Mouse (Mus musculus) c-Kit-positive CD71-negative TER-119-negative erythroid progenitor cells, embryonic 14.5 days (primary cell): ENCODE data around the gene Denr.

Source experiments
- DNase-seq: peaks from one replicate; pipeline ENCODE4 v3.0.0-alpha.2; 2013; ENCODE audit warnings: low read depth

Gene Denr

DNA sequence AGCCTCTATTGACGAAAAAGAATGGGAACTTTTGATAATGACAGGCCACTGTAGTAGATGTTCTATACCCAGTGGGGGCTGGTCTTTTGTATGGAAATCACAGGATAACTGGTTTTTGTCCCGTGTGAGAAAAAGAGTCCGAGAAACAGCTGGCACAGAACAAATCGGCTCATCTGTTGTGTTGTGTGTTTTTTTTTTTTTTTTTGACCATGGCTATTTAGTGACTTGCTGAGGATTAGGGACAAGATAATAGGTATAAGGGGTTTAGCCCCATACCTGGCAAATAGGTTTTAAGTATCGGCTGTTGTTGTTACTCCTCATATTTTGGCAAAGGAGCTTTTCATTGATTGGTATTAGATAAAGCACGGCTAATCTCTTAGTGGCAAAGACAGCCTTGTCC, 65.5 kb downstream of the Denr start:
- no peak for DNase-seq

- DNase-seq: peak; percentile 60
Measured at GRCm38 (mm10) chr5:123973299-123974178, 66.6 kb downstream of the Denr start, which contains the start of gene Hip1r. Gene Hip1r, plus strand, starts transcription at chr5:123973628.

DNA sequence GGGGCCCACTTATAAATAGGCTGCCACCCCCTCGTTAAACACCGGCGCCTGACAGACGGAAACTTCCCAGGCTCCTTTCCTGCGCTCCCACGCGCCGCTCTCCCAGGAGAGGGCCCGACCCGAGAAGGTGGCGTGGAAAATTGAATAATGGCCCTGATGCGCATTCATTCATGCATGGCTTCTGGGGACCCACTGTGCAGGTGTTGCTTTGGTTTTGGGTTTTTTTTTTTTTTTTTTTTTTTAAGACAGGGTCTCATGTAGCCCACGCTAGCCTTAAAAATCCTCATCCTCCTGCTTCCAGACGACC, 67.2 kb downstream of the Denr start:
- no peak for DNase-seq

- no peak for DNase-seq
Measured at GRCm38 (mm10) chr5:123974616-123975111, 67.7 kb downstream of the Denr start.

DNA sequence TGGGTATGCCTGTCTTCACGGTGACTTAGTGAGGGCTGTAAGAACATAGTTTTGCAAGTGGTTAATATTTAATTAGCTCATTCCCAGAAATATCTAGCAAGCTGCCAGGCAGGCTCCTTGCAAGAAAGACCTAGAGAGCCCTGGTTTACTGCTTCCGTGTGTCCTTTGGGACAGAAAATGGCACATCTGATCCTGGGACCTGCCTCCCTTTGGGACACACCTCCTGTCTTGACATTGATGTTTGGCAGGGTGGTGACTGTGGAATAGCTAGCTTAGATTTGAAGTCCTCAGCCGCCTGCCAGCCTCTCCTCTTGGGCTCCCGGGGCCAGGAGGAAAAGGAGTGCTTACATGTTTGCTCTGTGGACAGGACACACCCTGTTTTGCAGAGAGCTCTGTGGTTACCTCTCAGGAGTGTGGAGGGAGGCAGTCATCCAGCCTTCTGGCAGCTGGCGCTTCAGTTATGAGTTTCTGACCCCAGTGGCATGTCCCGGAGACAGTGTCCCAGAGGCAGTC, 68.7 kb downstream of the Denr start:
- DNase-seq: no peak

DNA sequence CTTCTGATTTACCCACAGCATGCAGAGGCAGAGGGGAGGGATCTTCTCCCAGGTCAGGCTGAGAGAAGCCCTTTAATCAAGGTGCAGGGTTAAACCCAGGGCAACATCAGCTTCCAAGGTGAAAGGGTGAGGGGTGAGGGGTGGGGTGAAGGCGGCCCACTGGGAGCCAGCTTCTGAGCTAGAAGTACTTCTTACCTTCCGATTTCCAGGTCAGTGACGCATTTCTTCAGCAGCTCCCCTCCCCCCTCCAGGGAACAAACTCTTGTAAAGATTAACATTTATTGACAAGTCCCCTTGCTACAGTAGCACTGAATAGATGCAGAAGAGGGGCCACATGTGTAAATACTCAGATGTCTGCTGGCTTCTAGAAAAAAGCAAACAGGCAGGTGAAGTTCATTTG, 70.3 kb downstream of the Denr start:
- no peak for DNase-seq

DNA sequence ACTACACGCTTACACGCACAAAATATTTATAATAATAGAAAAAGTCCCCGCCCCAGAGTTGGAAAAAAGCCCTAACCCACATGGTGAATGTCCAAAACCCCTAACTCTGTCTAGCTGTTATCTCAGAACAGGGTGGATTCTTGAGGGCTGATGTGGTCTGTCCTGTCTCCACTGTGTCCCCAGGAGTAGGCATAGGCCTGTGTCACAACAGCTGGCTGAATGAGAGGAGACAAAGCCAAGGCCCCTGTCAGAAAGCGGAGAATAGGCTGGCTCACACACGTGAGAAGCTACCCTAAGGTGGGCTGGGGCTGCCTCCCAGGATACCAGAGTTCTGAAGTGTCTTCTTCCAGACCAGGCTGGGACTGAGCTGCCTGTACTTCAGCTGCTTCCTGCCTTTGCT, 71.2 kb downstream of the Denr start:
- DNase-seq: no peak
